Mouse (Mus musculus) myocyte (in vitro differentiated cells): ENCODE results near the gene Ilk. TPM values are rescaled to one million over a fixed set of nuclear protein-coding genes. Genes with fewer than 3 reads are reported as not detected.

Experiments
- H3K27me3 ChIP-seq: one replicate; pipeline ENCODE4 v1.6.1; 2011; ENCODE audit not compliant: control insufficient read depth, insufficient read depth, insufficient read length
- H3K36me3 ChIP-seq: one replicate; pipeline ENCODE4 v1.6.1; 2011; ENCODE audit not compliant: control insufficient read depth, insufficient read depth
- H3K4me2 ChIP-seq: one replicate; pipeline ENCODE4 v1.6.1; 2011; ENCODE audit warnings: low read depth, control low read depth
- H3K4me3 ChIP-seq: one replicate; pipeline ENCODE4 v1.5.1; 2011; ENCODE audit warnings: mild to moderate bottlenecking, control low read depth, moderate library complexity
- H3K79me2 ChIP-seq: one replicate; pipeline ENCODE4 v1.6.1; 2011; ENCODE audit not compliant: control insufficient read depth, insufficient read depth
- H3ac ChIP-seq: one replicate; pipeline ENCODE4 v1.6.1; 2011; ENCODE audit not compliant: control insufficient read depth, insufficient read length
- CEBPB ChIP-seq: IDR thresholded peaks from 2 replicates; pipeline ENCODE4 v1.6.1; 2011; ENCODE audit warnings: mild to moderate bottlenecking, moderate library complexity; ENCODE audit not compliant: poor library complexity, insufficient read depth, severe bottlenecking
- E2F4 ChIP-seq: IDR thresholded peaks from one replicate; pipeline ENCODE4 v1.6.1; 2011; ENCODE audit warnings: mild to moderate bottlenecking, control low read depth, moderate library complexity; ENCODE audit not compliant: insufficient read depth
- MAX ChIP-seq: IDR thresholded peaks from one replicate; pipeline ENCODE4 v1.6.1; 2011; ENCODE audit warnings: low read depth, mild to moderate bottlenecking, control low read depth
- MYOD1 ChIP-seq, 3 experiments: IDR thresholded peaks; one replicate each; pipeline ENCODE4 v1.6.1; 2011; ENCODE audit warnings: control low read depth in 2 of 3, low read depth in 2 of 3, mild to moderate bottlenecking in 2 of 3, moderate library complexity in 1 of 3; ENCODE audit not compliant: insufficient read length in 2 of 3, control insufficient read depth in 1 of 3
- MYOG ChIP-seq, 3 experiments: IDR thresholded peaks; one replicate each; pipeline ENCODE4 v1.6.1; 2011; ENCODE audit warnings: control low read depth in 2 of 3, low read depth in 2 of 3, mild to moderate bottlenecking in 2 of 3; ENCODE audit not compliant: insufficient read length in 2 of 3, control insufficient read depth in 1 of 3, insufficient read depth in 1 of 3
- POLR2A ChIP-seq: IDR thresholded peaks from one replicate; pipeline ENCODE4 v1.6.1; 2011; ENCODE audit warnings: low read depth, mild to moderate bottlenecking, control low read depth, moderate library complexity; ENCODE audit not compliant: insufficient read length
- POLR2AphosphoS2 ChIP-seq: IDR thresholded peaks from one replicate; pipeline ENCODE4 v1.6.1; 2011; ENCODE audit warnings: low read depth, control low read depth; ENCODE audit not compliant: insufficient read length
- REST ChIP-seq: IDR thresholded peaks from one replicate; pipeline ENCODE4 v1.6.1; 2011; ENCODE audit warnings: mild to moderate bottlenecking, control low read depth, moderate library complexity; ENCODE audit not compliant: insufficient read depth, insufficient read length
- SRF ChIP-seq: IDR thresholded peaks from one replicate; pipeline ENCODE4 v1.6.1; 2011; ENCODE audit warnings: low read depth; ENCODE audit not compliant: control insufficient read depth, insufficient read length
- TCF12 ChIP-seq: IDR thresholded peaks from one replicate; pipeline ENCODE4 v1.6.1; 2011; ENCODE audit warnings: mild to moderate bottlenecking, control low read depth; ENCODE audit not compliant: poor library complexity, insufficient read depth, severe bottlenecking
- TCF3 ChIP-seq: IDR thresholded peaks from one replicate; pipeline ENCODE4 v1.6.1; 2011; ENCODE audit warnings: low read depth, control low read depth; ENCODE audit not compliant: insufficient read length
- USF1 ChIP-seq: IDR thresholded peaks from one replicate; pipeline ENCODE4 v1.6.1; 2011; ENCODE audit warnings: low read depth, mild to moderate bottlenecking, control low read depth, moderate library complexity
- polyA plus RNA-seq: library from polyadenylated mRNA; unstranded; fragments of >200 nt; fragmentation: generic; extraction: Trizol; gene quantifications from one replicate; pipeline ENCODE4 v1.2.1, GENCODE M21; 2012; ENCODE audit warnings: missing spikeins

Ilk gene
- polyA plus RNA-seq, 1 experiment, result 250 TPM

- H3K4me2 ChIP-seq, result peak within 1 kb of the TSS; percentile 99
- peak within 1 kb of the TSS; percentile 19 for H3ac ChIP-seq
- peak within 1 kb of the TSS; percentile 52 for H3K4me3 ChIP-seq
- no peaks in the 10 kb centered on the region for H3K36me3 ChIP-seq
- no peak for TF ChIP-seq SRF
- no peak for TF ChIP-seq CEBPB
- TF ChIP-seq MYOD1 (IDR thresholded peaks at IDR 0.05; ENCODE audit: control insufficient read depth in 1 of 3, insufficient read length in 2 of 3, low read depth in 2 of 3), result no peak
- TF ChIP-seq USF1, result peak; percentile 100
- no peak for TF ChIP-seq TCF12
- TF ChIP-seq REST, result no peak
- no peak for TF ChIP-seq E2F4
- TF ChIP-seq POLR2A, result peak; percentile 21
- no peak for TF ChIP-seq MAX
- peak; percentile 25 for TF ChIP-seq POLR2AphosphoS2
- peaks cover 12% of the 10 kb centered on the region for H3K27me3 ChIP-seq
- H3K79me2 ChIP-seq, result no peaks in the 10 kb centered on the region
Observed at GRCm38 (mm10) chr7:105751491-105752433, 15.4 kb downstream of the Ilk start, which contains the start of gene Tpp1. Tpp1 (minus strand) TSS chr7:105752235.

GRCm38 (mm10) chr7:105752716-105753115 is 16.3 kb downstream of the Ilk start:
- TF ChIP-seq MAX (no peak), CEBPB (no peak), USF1 (no peak), TCF12 (no peak), MYOG (IDR thresholded peaks at IDR 0.05; ENCODE audit: control insufficient read depth in 1 of 3, insufficient read depth in 1 of 3, insufficient read length in 2 of 3, low read depth in 2 of 3) (no peak), POLR2AphosphoS2 (no peak), SRF (no peak), E2F4 (no peak), POLR2A (no peak), TCF3 (no peak), REST (no peak), MYOD1 (IDR thresholded peaks at IDR 0.05; ENCODE audit: control insufficient read depth in 1 of 3, insufficient read length in 2 of 3, low read depth in 2 of 3) (no peak)

GRCm38 (mm10) chr7:105753281-105753680 is 16.9 kb downstream of the Ilk start:
- Histone ChIP-seq H3K4me3 (no peak overlapping the region), H3ac (no peak overlapping the region), H3K36me3 (no peaks in the 10 kb centered on the region), H3K27me3 (peaks cover 15% of the 10 kb centered on the region), H3K79me2 (no peaks in the 10 kb centered on the region), H3K4me2 (no peak overlapping the region)
- TF ChIP-seq USF1 (no peak), MYOG (IDR thresholded peaks at IDR 0.05; ENCODE audit: control insufficient read depth in 1 of 3, insufficient read depth in 1 of 3, insufficient read length in 2 of 3, low read depth in 2 of 3) (no peak), E2F4 (no peak), POLR2A (no peak), SRF (no peak), CEBPB (no peak), POLR2AphosphoS2 (no peak), MAX (no peak), TCF3 (no peak), TCF12 (no peak), MYOD1 (IDR thresholded peaks at IDR 0.05; ENCODE audit: control insufficient read depth in 1 of 3, insufficient read length in 2 of 3, low read depth in 2 of 3) (no peak), REST (no peak)

More at GRCm38 (mm10) chr7:105752716-105753115, 16.3 kb downstream of the Ilk start:
- no peaks in the 10 kb centered on the region for H3K79me2 ChIP-seq
- H3K4me3 ChIP-seq, result peak overlapping the region; percentile 52
- H3K36me3 ChIP-seq, result no peaks in the 10 kb centered on the region
- H3K27me3 ChIP-seq, result peaks cover 14% of the 10 kb centered on the region
- no peak overlapping the region for H3ac ChIP-seq
- no peak overlapping the region for H3K4me2 ChIP-seq

GRCm38 (mm10) chr7:105761813-105762484 is 25.6 kb downstream of the Ilk start:
- Histone ChIP-seq H3K27me3 (peaks cover 21% of the 10 kb centered on the region), H3K36me3 (no peaks in the 10 kb centered on the region), H3K79me2 (no peaks in the 10 kb centered on the region), H3K4me3 (no peak overlapping the region), H3K4me2 (no peak overlapping the region), H3ac (no peak overlapping the region)
- TF ChIP-seq TCF12, result no peak
- TF ChIP-seq REST, result peak; percentile 82
